Mouse (Mus musculus) kidney, adult 18-20 months (tissue): ENCODE results near the gene Gtsf2.
"Not testable (repeated sequence)": the region's sequence is repeated elsewhere in the genome, so short reads cannot be mapped to it uniquely, and the experiment has no call there.

ENCODE experiments used
- DNase-seq: peaks from one replicate; pipeline ENCODE4 v3.0.0; 2021

Gtsf2 gene

DNA sequence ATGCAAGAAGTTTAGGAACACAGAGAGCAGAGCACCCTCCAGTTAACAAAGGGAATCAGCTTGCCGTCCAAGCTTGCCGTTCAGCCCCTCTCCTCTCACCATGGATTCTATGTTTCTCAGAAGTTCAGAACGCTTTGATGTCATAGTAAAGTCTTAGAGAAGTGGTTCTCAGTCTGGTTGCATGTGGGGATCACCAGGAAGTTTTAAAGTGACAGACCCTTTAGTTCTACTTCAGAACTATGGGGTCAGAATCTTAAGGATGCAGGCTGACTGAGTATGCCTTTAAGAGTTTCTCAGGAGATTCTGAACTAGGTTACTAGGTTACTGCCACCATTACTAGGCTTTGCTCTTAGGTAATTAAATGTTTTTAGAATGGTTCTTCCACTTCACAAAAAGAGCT, at the start of gene Gtsf2:
Gene Gtsf2 (minus strand): TSS at position 101 of the 400 bp plus-strand sequence.
- no peak for DNase-seq

DNA sequence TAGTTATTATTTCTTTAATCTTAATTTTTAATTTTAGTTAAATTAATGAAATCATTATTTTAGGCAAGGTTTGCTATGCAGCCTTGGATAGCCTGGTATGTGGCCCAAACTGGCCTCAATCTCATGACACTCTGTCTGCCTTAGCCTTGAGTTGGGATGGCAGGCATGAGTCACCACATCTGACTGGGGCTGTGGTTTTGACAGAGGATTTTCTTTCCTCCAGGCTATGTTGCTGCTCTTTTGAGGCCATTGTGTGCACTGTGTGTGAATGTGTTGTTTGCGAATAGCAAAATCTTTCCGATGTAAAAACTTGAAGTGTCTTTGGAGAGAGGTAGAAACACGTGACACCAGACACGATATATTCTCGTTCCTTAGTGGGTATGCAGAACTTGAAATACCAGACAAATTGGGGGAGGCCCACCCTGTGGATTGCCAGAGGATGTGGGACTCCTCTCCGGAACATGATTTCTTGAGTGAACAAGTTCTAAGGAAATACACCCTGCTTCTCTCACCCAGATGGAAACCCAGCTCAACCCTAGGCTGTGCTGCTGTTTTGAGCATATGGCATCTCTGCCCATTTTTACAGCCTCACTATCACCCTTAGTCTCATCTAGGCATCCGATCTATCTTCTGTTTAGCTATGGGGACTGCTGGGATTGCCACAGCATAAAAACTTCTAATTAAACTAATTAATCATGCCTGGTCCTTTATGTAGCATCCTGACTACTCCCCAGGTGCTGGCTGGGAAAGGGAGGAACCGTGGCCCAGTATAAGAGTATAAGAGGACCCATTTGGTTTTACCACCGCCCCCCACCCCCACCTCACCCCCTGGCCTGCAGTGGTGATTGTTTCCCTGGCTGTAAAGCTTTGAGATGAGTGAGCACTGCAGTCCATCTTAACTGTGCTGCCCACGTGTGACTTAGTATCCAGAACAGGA, 48.2 kb upstream of the Gtsf2 start:
- DNase-seq = no peak

DNA sequence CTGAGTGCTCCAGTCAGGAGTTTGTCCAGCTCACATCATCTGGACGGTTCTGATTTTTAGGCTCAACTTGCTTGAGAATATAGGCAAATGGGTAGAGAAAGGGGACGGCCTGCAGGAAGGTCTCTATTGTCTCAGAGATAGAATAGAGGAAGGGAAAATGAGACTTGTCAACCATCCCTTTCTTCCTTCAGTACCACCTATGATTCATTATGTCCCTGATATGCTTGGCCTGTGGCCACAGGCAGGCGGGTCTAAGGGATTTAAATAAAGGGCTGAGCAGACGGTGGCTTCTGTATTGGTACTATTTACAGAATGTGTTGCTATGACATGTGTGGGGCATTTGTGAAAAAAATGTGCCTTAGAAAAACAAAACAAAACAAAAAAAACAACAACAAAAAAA, 40.1 kb upstream of the Gtsf2 start:
- no peak for DNase-seq

DNA sequence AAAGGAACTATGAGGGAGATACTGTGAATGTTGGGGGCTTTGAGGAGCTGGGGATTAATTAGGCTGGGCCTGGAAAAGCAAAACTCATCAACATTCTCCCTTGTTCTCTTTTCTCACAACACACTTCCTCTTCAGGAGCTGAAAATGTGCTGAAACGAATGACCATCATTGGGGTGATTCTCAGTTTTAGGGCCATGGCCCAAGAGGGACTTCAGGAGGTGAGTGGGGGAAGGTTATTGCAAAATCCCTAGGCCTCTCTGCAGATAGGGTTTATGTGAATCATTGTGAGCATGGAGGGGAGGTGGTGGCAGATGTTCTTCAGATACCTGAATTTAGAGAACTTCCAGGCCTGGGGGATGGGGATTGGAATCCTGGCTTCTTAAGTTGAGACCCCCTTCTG, 38.4 kb upstream of the Gtsf2 start:
- no peak for DNase-seq

DNA sequence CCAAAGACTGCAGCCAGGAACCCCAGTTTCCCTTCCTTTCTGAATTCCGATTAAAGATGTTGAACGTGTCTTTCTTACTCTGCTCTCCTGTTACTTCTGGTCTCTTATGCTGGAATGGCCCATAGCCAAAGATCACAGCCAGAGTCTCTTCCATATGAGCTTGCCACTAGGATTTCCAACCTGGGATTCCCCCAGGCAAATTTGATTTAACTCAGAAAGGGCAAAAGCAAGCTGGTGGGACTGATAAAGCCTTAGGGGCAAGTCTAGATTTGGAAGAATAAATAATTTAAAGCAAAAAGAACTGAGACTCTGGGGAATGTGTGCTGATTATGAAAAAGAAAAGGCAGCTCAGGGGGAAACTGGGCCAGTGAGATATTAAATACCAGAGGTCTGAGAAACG, 36.8 kb upstream of the Gtsf2 start:
- DNase-seq = no peak

DNA sequence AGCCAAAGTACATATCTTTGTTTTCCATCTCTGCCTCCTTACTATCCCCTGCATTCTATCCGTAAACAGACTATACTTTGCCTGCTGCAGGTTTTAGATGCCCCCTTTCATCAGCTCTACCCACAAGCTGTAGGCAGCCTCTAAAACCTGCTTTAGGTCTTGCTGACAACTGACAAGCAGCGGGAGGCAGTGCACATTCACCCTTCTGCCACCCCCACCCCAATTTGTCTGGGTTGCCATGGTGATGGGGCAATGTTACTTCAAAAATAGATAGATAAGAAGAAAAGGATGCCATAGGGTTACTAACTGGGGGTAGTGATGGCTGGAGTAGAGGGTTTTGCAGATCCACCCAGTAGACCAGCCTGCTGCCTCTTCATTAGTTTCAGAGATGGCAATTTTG, 36.2 kb upstream of the Gtsf2 start:
- no peak for DNase-seq

DNA sequence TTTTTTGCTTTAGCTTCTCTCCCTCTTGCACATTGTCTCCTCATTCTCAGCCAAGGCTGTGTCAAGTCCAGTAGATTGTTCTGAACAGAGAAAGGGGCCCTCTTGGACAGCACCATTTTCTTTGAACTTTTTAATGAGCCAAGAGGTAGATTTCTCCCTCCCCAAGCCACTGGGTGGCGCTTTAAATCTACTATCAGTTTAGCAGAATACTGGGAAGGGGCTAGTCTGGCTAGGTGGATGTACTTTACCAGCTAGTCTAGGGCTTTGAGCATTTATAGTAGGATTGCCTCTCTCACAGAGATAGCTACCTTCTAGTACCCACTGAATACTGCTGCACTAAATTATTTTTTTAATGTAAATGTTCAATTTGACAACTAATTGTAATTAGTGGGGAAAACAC, 34.2 kb upstream of the Gtsf2 start:
- DNase-seq = no peak

DNA sequence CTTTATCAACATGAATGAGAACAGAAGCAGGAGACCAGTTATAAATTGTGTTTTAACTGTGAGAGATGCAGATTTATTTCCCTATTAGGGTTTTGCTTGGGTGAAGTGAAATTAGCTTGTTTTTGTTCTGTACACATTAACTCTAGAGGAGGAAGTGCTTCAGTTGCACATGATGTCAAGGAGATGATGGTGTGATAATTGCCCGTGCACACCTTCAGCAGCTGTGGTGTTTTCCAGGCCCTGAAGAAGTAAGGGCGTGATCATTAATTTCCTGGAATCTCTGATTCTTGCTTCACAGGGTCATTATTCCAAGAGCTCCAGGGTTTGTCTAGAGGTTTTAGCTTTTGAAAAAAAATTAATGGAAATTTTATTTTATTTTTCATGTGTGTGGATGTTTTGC, 31.9 kb upstream of the Gtsf2 start:
- no peak for DNase-seq

DNA sequence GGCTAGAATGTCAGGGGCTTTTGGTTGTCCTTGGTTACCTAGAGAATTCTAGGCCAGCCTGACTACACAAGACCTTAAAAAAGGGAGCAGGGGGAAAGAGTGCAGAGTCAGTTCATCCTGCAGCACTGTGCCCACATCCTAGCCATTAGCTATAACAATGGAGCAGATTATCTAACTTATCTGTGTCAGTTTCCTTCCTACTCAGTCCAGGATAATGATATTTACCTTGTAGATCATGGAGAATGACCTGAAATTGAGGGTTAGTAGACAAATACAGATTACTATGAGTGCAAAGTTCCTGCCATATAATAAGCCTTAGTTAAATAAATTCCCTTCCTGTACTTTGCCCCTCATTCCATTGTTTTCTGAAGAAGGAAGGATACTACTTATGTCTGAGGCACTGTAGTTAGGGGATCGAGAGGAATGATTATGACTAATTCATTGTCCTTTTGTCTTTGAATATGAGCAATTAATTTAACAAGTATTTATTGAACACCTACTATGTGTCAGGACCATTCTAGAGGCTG, 30.9 kb upstream of the Gtsf2 start:
- DNase-seq = no peak

DNA sequence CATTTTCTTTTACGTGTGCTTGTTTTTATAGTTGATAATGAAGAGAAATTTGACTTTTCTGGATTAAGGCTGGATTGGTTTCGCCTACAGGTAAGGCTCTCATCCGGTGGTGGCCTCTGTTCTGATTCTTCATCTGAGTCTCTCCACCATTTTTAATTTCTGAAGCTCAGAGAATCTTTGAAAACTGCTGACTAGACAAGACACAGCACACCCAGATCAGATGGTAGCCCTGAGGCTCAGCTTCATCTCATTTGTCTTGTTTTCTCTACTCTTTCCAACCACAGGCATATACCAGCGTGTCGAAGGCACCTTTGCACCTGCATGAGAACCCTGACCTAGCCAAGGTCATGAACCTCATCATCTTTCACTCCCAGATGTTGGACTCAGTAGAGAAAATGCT, 25.5 kb upstream of the Gtsf2 start:
- DNase-seq = no peak

DNA sequence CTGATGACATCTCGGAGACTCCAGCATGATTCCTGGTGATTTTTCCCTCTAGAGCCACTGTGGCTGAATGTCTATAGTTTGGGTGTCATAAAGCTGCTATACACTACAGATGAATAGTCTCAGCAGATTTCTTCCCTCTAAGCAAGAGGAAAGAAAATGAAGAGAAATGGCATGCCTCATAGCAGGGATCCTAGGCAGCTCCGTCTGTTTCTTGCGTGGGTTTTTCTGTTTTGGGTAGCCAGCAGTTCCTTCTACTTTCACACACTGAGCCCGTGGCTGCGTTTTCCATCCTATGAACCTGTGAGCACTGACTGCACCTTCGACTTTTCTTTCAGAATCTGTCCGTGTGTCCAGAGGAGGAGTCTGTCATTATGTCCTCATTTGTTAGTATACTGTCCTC, 24.9 kb upstream of the Gtsf2 start:
- DNase-seq = no peak

DNA sequence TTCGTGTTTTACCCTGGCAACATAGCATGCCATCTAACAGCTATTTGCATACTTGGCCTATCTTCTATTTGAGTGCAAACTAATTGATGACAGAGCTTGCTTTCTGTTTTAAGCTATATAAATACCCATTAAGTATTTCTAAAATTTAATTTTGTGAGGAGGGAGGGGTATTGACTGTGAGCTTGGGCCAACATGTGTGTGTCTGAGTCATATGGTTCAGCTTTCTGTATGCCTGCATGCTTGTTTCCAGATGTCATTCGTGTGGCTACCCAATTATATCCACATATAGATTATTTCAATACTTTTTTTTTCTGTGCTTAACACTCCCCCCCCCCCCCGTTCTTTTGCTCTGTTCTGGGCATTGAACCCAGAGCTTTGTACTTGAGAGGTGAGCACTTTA, 24.0 kb upstream of the Gtsf2 start:
- no peak for DNase-seq

DNA sequence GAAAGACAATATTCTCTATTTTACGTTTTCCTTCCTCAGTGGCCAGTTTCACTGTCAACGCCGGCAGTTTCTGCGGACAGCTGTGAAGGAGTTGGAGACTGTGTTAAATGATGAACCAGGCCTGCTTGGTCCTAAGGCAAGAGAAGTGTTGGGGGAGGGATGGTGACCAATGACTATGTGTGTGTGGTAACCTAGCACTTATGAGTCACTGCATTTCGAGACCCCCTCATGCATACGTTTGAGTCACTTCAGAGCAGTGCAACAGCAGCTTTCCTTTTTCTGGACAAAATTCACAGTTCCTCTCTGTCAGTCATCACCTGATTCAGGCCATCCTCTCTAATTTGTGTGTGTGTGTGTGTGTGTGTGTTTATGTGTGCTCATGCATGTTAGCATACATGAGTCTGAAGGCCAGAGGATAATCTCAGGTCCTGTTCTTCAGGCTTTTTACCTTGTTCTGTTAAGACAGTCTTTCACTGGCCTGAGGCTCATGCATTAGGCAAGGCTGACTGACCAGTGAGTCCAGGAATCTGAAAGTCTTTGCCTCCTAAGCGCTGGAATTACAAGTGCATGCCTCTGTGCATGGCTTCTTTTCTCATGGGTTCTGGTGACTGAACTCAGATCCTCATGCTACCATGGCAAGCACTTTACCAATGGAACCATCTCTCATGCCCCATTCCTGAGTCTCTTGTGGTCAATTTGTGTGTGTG, 23.4 kb upstream of the Gtsf2 start:
- DNase-seq = no peak

DNA sequence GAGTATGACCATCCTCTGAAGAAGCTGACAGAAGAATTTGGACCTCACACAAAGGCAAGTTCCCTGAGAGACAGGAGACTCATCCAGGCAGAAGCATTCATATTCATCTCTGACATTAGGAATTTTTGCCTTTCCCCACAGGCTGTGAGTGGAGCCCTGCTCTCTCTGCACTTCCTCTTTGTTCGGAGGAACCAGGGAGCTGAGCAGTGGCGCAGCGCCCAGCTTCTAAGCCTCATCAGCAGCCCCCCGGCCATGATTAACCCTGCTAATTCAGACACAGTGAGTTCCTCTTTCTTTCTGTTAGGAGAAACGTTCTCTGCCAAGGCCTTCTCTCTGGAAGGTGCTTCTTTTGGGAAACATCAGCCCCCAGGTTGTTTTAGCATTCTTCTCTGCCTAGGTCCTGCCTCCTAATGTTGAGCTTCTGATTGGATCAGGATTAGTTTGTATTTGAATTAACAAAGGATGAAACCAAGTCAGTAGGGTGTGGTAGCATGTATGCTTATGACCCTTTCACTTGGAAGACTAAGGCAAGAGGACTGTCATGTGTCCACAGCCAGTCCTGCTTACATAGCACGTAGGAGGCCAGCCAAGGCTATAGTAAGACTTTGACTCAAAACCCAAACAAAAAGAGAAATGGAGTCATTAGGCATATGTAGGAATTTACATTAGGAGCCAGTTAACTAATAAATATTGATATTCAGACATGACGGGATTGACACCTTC, 14.4 kb upstream of the Gtsf2 start:
- no peak for DNase-seq

DNA sequence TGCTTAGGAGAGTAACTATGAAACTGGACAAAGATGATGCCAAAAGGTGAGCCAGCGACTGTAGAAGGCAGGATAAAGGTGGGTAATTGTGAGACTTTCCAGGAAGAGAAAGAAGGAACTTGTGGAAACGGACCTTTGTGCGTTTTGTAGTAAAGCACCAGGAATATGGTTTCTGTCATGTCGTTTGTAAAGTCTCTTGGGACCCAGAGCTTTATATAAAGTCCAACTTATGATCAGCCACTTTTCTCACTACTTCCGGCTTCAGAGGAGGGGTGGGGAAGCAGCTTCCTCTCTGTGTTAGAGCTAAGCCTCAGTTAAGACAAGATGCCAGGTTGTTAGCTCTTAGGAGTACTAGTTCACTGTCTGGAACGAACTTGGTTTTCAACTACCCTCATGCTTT, 6.2 kb upstream of the Gtsf2 start:
- no peak for DNase-seq

DNA sequence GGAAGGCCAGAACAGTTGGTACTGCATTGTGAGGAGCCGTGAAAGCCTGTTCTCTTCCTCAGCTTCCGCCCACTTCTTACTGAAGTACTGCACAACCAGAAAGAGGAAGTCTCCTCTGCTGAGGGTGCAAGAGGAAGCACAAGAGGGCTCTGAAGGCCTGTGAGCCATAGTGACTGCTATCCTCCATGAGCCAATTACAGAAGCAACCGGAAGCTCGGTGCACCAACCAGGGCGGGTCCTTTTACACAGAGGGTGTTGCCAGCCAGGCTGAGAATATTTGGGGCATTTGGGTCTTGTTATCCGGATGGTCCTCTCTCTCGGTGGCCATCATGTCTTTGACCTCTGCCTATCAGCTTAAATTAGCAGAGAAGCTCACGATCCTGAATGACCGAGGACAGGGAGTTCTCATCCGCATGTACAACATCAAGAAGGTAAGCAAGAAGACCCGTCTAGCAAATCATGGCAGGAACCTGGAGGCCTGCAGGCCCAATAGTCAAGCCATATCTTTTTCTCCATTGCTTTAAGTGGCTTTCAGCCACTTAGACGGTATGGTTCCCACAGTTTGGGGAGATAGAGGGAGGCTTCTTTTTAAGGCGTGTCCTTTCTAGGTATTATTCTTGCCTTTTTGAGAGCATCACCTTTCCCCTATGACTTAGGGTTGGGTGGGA, 5.4 kb upstream of the Gtsf2 start, which contains the start of gene Nckap1l:
Gene Nckap1l (plus strand): TSS at position 244 of the 668 bp plus-strand sequence.
- no peak for DNase-seq

DNA sequence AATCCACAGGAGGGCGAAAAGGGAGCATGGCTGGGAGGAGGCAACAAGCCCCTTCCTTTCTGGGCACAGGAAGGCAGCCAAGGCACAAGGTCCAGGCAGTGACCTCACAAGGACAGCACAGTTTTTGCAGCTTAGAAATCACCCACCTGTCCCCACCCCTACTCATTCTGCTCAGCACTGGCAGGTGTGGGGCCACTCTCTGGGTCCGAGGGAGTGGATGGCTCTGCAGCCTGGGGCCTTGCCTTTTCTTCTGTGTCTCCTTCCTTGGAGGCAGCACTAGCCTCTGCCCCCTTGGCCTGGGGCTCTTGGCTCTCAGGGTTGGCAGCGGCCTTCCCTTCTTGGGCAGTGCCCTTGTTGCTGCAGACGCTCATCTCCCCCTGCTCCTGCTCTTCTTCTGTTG, 2.3 kb downstream of the Gtsf2 start:
- DNase-seq = not testable (repeated sequence)

DNA sequence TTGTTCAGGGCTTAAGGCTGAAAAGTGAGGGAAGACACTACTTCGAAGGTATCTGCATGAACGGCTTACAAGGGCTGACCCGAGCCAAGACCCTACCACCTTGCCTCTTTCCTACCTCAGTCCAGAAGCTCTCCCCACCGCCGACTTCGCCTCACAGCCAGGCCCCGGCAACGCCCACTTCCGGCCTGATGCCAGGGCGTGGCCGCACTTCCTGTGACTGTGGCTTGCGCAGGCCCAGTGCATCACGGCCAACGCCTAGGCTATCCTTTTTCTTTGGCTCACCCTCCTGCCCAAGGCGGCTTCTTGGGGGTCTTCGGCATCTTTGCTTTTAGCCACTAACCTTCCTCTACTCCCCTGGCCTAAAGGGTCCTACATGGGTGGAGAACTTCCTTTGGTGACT, 18.0 kb downstream of the Gtsf2 start, which contains the start of gene Gtsf1:
Gene Gtsf1 (minus strand): TSS at position 230 of the 400 bp plus-strand sequence.
- DNase-seq = no peak

DNA sequence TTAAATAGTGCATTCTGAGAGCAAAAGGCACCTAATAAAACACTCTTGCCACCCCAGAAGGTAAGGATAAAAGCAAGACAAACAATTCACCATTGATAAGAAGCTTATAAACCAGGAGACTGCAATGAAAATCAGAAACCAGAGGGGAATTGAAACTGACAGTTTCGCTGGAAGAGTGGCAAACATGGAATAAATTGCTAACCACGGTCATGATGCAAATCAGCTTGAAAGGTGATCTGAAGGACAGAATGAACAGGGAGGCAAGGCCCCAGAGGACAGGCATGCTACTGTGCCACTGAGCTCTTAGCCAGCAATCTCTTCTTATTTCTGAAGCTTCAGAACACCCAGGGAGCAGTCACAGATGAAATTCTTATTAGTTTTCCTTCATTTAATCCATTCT, 21.3 kb downstream of the Gtsf2 start:
- peak; percentile 2 for DNase-seq

DNA sequence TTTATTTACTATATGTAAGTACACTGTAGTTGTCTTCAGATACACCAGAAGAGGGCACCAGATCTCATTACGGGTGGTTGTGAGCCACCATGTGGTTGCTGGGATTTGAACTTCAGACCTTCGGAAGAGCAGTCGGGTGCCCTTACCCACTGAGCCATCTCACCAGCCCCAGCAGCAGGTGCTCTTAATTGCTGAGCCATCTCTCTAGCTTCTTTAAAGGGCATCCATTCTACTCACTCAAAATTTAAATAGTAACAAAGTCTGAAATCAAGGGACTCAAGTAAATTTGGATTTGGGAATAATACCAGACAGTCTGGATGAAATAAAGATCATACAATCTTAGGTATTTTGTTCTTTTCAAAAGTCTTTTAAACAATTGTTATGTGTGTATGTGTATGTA, 42.7 kb downstream of the Gtsf2 start:
- DNase-seq = not testable (repeated sequence)

DNA sequence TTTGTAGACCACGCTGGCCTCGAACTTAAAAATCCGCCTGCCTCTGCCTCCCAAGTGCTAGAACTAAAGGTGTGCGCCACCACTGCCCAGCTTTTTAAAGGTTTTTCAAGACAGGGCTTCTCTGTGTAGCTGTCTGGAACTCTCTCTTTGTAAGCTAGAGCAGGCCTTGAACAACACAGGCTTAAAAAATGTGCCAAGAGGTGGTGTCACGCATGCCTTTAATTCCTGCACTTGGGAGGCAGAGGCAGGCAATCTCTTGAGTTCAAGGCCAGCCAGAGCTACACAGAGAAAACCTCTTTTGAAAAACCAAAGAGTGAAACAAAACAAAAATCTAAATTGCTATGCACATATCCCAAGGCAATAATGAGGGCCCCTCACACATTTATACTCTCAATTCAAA, 46.9 kb downstream of the Gtsf2 start:
- DNase-seq = no peak

DNA sequence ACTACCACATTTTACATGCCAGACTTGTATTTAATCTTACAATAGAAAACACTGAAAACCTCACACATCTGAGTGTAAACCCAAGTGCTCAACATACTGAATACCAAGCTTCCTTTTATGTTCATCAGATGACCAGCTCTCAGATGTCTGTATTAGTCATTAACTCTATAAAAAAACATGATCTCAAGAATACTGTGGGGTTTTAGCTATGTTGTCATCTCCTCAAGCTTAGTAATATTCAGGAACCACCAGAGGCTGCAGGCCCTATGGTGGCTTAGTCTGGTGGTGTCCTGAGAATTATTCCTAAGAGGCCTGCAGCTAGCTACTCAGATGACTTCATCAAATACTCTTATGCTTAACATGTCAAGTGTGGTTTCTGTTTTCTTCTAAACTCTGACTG, 54.7 kb downstream of the Gtsf2 start:
- no peak for DNase-seq
